Mouse (Mus musculus) urinary bladder, adult 2 months (tissue): Measurements from ENCODE around the gene Arhgap33. TPM values are rescaled to one million over a fixed set of nuclear protein-coding genes. Genes with fewer than 3 reads are reported as not detected.
"Not testable (repeated sequence)": the region's sequence is repeated elsewhere in the genome, so short reads cannot be mapped to it uniquely, and the experiment has no call there.

Source experiments
- DNase-seq: peaks from one replicate; pipeline ENCODE4 v3.0.0; 2022; ENCODE audit warnings: low spot score
- polyA plus RNA-seq: library from polyadenylated mRNA; depleted of rRNA; stranded (reverse); fragments of >200 nt; gene quantifications from 2 replicates; pipeline ENCODE4 v1.2.3, GENCODE M21; 2012; rRNA removed

Arhgap33 gene
- polyA plus RNA-seq, 1 experiment: 6.9 TPM

DNA sequence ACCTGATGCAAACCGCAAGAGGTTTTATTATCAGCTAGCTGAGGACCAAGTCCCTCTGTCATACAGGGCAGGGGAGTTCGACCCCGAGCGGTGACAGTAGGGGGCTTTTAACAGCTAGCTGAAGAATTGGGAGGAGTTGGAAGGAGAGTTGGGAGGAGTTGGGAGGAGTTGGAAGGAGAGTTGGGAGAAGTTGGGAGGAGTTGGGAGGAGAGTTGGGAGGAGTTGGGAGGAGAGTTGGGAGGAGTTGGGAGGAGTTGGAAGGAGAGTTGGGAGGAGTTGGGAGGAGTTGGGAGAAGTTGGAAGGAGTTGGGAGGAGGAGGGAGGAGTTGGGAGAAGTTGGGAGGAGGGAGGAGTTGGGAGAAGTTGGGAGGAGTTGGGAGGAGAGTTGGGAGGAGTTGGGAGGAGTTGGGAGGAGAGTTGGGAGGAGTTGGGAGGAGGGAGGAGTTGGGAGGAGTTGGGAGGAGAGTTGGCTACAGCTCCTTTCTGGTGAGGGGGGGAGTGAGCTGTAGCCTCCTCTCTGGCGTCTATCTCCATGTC is 39.3 kb downstream of the Arhgap33 start:
- not testable (repeated sequence) for DNase-seq

DNA sequence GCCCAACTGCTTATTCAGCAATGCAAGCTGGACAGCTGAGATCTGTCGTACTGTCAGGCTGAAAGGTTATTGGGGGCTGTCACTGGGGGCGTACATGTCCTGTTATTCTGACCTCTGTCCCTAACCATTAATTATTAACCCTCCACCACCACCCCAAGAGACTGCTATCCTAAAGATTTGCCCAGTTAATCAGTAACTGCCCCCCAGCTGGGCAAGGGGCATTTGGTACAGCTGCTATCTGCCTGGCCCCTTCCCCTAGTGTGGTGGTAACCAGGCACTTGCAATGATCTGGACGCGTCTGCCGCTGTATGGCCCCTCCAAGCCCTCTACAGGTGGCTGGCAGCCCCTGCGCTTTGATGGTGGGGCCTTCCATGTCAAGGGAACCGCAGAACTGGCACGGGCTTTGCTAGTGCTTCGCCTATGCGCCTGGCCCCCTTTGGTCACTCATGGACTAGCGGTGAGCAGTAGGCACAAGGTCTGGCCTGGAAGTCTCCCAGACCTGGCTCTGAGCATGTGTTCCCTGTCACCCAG is 41.4 kb downstream of the Arhgap33 start, which contains the start of gene Prodh2:
TSS of gene Prodh2 (plus strand) at position 222 of the 531 bp plus-strand sequence.
- DNase-seq: no peak

DNA sequence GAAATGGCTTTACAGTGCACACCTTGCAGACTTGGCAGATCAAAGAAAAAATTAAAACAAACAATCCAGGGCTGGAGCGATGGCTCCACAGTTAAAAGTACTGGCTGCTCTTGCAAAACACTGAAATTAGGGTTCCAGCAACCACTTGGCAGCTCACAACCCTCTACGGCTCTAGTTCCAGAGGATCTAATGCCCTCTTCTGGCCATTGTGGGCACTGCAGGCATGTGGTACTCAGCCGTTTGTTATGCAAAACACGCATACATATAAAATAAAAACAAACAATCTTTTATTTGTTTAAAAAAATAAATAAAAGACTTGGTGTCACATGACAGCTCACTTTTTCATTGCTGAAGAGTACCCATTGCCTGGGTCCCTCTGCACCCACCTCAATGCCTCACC is 42.1 kb downstream of the Arhgap33 start:
- peak; percentile 36 for DNase-seq

DNA sequence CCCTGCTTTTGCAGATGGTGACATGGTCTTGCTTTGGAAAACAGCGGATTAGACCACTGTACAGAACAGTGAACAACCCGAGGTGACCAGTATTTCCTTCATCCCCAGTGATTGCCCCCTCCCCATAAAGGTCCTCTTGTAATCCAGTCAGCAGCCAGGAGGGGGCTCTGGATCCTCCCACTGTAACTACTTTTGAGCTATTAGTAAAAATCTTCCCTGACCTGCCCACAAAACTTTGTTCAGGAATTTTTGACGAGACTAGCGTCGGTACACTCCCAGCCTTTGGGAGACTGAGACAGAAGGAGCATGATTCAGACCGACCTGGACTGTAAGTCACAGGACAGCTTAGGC is 43.9 kb downstream of the Arhgap33 start:
- DNase-seq: no peak

- DNase-seq: no peak
Measured at GRCm38 (mm10) chr7:30490251-30490956, 44.5 kb downstream of the Arhgap33 start.

- DNase-seq: no peak
Measured at GRCm38 (mm10) chr7:30484250-30484649, 50.6 kb downstream of the Arhgap33 start.

- DNase-seq: no peak
Measured at GRCm38 (mm10) chr7:30477415-30478381, 57.2 kb downstream of the Arhgap33 start.

DNA sequence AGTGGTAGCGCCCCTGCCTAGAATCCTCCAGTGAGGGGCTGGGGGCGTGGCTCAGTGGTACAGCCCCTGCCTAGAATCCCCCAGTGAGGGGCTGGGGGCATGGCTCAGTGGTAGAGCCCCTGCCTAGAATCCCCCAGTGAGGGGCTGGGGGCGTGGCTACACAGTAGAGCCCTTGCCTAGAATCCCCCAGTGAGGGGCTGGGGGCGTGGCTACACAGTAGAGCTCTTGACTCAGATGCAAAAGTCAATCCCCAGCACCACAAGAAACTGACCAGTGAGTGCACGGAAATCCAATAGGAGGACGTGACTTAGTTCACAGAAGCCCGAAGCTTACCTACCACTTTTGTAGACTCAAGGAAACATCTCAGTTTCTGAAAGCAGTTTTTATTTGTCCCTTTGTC is 58.7 kb downstream of the Arhgap33 start:
- not testable (repeated sequence) for DNase-seq

- no peak for DNase-seq
Measured at GRCm38 (mm10) chr7:30474999-30475398, 59.9 kb downstream of the Arhgap33 start.

GRCm38 (mm10) chr7:30472411-30472810 is 62.4 kb downstream of the Arhgap33 start:
- DNase-seq: no peak

Other genes with a start within 250 kb of the Arhgap33 start
- 23.7 and 47.9 TPM in 2 replicates for gene Clip3, start 243.3 kb downstream of the Arhgap33 start, polyA plus RNA-seq
- 68.0 and 80.2 TPM in 2 replicates for gene Alkbh6, start 226.3 kb downstream of the Arhgap33 start, polyA plus RNA-seq
- 5.4 and 9.1 TPM in 2 replicates for gene Syne4, start 220.3 kb downstream of the Arhgap33 start, polyA plus RNA-seq
- gene E130208F15Rik, start 213.3 kb downstream of the Arhgap33 start, polyA plus RNA-seq: 0.57 and 0.72 TPM in 2 replicates
- 12.8 and 15.4 TPM in 2 replicates for gene Sdhaf1, start 211.2 kb downstream of the Arhgap33 start, polyA plus RNA-seq
- gene Lrfn3, start 172.3 kb downstream of the Arhgap33 start, polyA plus RNA-seq: 7.9 and 11.9 TPM in 2 replicates
- 85.1 and 117 TPM in 2 replicates for gene Tyrobp, start 121.3 kb downstream of the Arhgap33 start, polyA plus RNA-seq
- 3.3 and 3.8 TPM in 2 replicates for gene Hcst, start 115.2 kb downstream of the Arhgap33 start, polyA plus RNA-seq
- 1.8 and 2.0 TPM in 2 replicates for gene Nfkbid, start 113.3 kb downstream of the Arhgap33 start, polyA plus RNA-seq
- 4.2 and 4.5 TPM in 2 replicates for gene Aplp1, start 89.5 kb downstream of the Arhgap33 start, polyA plus RNA-seq
- gene Kirrel2, start 77.4 kb downstream of the Arhgap33 start, polyA plus RNA-seq: not detected in 2 replicates
- not detected in 2 replicates for gene Nphs1, start 76.7 kb downstream of the Arhgap33 start, polyA plus RNA-seq
- gene Prodh2, start 41.4 kb downstream of the Arhgap33 start, polyA plus RNA-seq: not detected in 2 replicates
- gene Hspb6, start 17.1 kb upstream of the Arhgap33 start, polyA plus RNA-seq: 342 and 444 TPM in 2 replicates
- gene Proser3, start 17.2 kb upstream of the Arhgap33 start, polyA plus RNA-seq: 11.0 and 12.0 TPM in 2 replicates
- 33.8 and 36.5 TPM in 2 replicates for gene Lin37, start 24.8 kb upstream of the Arhgap33 start, polyA plus RNA-seq
- 69.1 and 74.1 TPM in 2 replicates for gene U2af1l4, start 28.2 kb upstream of the Arhgap33 start, polyA plus RNA-seq
- gene Gm49396, start 28.3 kb upstream of the Arhgap33 start, polyA plus RNA-seq: 2.8 and 5.1 TPM in 2 replicates
- 151 and 174 TPM in 2 replicates for gene Psenen, start 28.6 kb upstream of the Arhgap33 start, polyA plus RNA-seq
- gene Igflr1, start 30.4 kb upstream of the Arhgap33 start, polyA plus RNA-seq: 3.6 and 4.9 TPM in 2 replicates
- gene Kmt2b, start 53.7 kb upstream of the Arhgap33 start, polyA plus RNA-seq: 38.3 and 40.2 TPM in 2 replicates
- gene Zbtb32, start 63.8 kb upstream of the Arhgap33 start, polyA plus RNA-seq: 1.8 and 2.4 TPM in 2 replicates
- gene Upk1a, start 77.8 kb upstream of the Arhgap33 start, polyA plus RNA-seq: 2,098 and 2,832 TPM in 2 replicates
- gene Cox6b1, start 91.1 kb upstream of the Arhgap33 start, polyA plus RNA-seq: 703 and 875 TPM in 2 replicates
- gene Etv2, start 100.8 kb upstream of the Arhgap33 start, polyA plus RNA-seq: not detected in 2 replicates
- 58.5 and 64.1 TPM in 2 replicates for gene Rbm42, start 115.3 kb upstream of the Arhgap33 start, polyA plus RNA-seq
- gene Haus5, start 129.9 kb upstream of the Arhgap33 start, polyA plus RNA-seq: 9.4 and 13.2 TPM in 2 replicates
- gene Pmis2, start 136.5 kb upstream of the Arhgap33 start, polyA plus RNA-seq: not detected in 2 replicates
- gene 2200002J24Rik, start 163.9 kb upstream of the Arhgap33 start, polyA plus RNA-seq: not detected in 2 replicates
- 0.03 TPM in 1 of 2 replicates, not detected in the other for gene Atp4a, start 177.1 kb upstream of the Arhgap33 start, polyA plus RNA-seq
- 97.6 and 129 TPM in 2 replicates for gene Tmem147, start 194.5 kb upstream of the Arhgap33 start, polyA plus RNA-seq
- gene Gapdhs, start 208.6 kb upstream of the Arhgap33 start, polyA plus RNA-seq: not detected in 2 replicates
- gene Sbsn, start 216.4 kb upstream of the Arhgap33 start, polyA plus RNA-seq: 17.9 and 21.2 TPM in 2 replicates
- 9.8 and 16.2 TPM in 2 replicates for gene Dmkn, start 228.7 kb upstream of the Arhgap33 start, polyA plus RNA-seq